Mouse (Mus musculus) limb, embryonic 14.5 days (tissue): ENCODE results near the gene Abcd3. TPM values are rescaled to one million over a fixed set of nuclear protein-coding genes. Genes with fewer than 3 reads are reported as not detected.
A peak's percentile ranks its signal among the peaks of the same experiment; 100 is the strongest.
"Not testable (repeated sequence)": the region's sequence is repeated elsewhere in the genome, so short reads cannot be mapped to it uniquely, and the experiment has no call there.

Experiments used
- ATAC-seq: fragments of 200-750 bp; cut with Nextera tagmentation; 2 replicates; pipeline ENCODE4 v1.8.0; 2017; ENCODE audit warnings: low read depth, moderate number of reproducible peaks, moderate TSS enrichment; ENCODE audit not compliant: low FRiP score
- DNase-seq: peaks from one replicate; pipeline ENCODE4 v3.0.0-alpha.2; 2015; ENCODE audit warnings: low spot score
- H3K27ac ChIP-seq: fragments of 300-500 bp; sonication (generic); replicated peaks from 2 replicates; pipeline ENCODE4 v1.5.1; 2014; ENCODE audit warnings: low read depth, mild to moderate bottlenecking, low read length, moderate library complexity, mixed read lengths
- H3K27me3 ChIP-seq: fragments of 300-500 bp; sonication (generic); 2 replicates; pipeline ENCODE4 v1.6.1; 2014; ENCODE audit warnings: low read length, mixed read lengths; ENCODE audit not compliant: control insufficient read depth, insufficient read depth
- H3K36me3 ChIP-seq: fragments of 300-500 bp; sonication (generic); 2 replicates; pipeline ENCODE4 v1.6.1; 2014; ENCODE audit warnings: mild to moderate bottlenecking, low read length, moderate library complexity, mixed read lengths; ENCODE audit not compliant: control insufficient read depth, insufficient read depth
- H3K4me1 ChIP-seq: fragments of 300-500 bp; sonication (generic); 2 replicates; pipeline ENCODE4 v1.6.1; 2014; ENCODE audit warnings: antibody characterized with exemption, low read length, mixed read lengths; ENCODE audit not compliant: control insufficient read depth, insufficient read depth
- H3K4me2 ChIP-seq: fragments of 300-500 bp; sonication (generic); replicated peaks from 2 replicates; pipeline ENCODE4 v1.6.1; 2014; ENCODE audit warnings: low read depth, mild to moderate bottlenecking, low read length, moderate library complexity; ENCODE audit not compliant: severe bottlenecking
- H3K4me3 ChIP-seq: fragments of 300-500 bp; sonication (generic); replicated peaks from 2 replicates; pipeline ENCODE4 v1.5.1; 2014; ENCODE audit warnings: low read length
- H3K9ac ChIP-seq: fragments of 300-500 bp; sonication (generic); 2 replicates; pipeline ENCODE4 v1.6.1; 2014; ENCODE audit warnings: mild to moderate bottlenecking, low read depth, low read length, moderate library complexity; ENCODE audit not compliant: severe bottlenecking
- H3K9me3 ChIP-seq: fragments of 300-500 bp; sonication (generic); 2 replicates; pipeline ENCODE4 v1.6.1; 2016; ENCODE audit warnings: low read length; ENCODE audit not compliant: control insufficient read depth
- POLR2A ChIP-seq: fragments of 200-500 bp; IDR thresholded peaks from 2 replicates; pipeline ENCODE4 v1.8.0; 2012; ENCODE audit warnings: inconsistent platforms, mild to moderate bottlenecking, moderate library complexity, borderline replicate concordance; ENCODE audit not compliant: insufficient read depth, insufficient read length; ENCODE audit errors: extremely low read depth
- WGBS: fragments of 180-500 bp; shearing (Covaris S2); extraction: QIAGEN DNeasy Blood & Tissue Kit; methylation state at CpG from one replicate; pipeline ENCODE4 v1.1.7; 2014; 5-methylcytosine and 5-hydroxymethylcytosine counted together
- polyA plus RNA-seq, 2 experiments: library from polyadenylated mRNA; depleted of rRNA in 1 of 2; stranded (reverse) in 1 of 2; unstranded in 1 of 2; fragments of >200 nt; fragmentation: Nextera tagmentation in 1 of 2; extraction: Ambion mirVana in 1 of 2; gene quantifications; 2 replicates each; pipeline versions ENCODE4 v1.2.1 to v1.2.3; 2012 to 2014

Gene Abcd3
- polyA plus RNA-seq, 2 experiments, result 24.6 to 55.3 TPM

DNA sequence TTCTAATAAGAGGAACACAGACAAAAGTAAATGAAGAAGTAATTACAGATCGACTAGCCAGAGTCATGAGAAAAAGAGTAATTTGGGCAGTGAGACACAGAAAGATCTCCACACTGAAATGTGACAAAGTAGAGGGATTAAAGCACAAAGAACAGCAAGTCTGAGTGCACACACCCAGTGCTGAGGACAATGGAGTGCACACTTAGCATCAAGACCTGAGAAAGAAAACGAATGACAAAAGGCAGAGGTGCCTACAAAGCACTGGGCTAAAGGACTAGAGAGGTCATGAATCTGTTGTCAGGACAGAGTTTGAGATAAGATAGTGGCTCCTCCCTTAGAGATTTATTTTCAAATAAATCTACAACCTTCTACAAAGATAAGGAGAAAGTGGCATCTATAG lies 20.9 kb downstream of the Abcd3 start:
- H3K36me3 ChIP-seq, result peaks cover 14% of the 10 kb centered on the region; the same call in 1 of the 2 replicates
- no peak for ATAC-seq
- no peak overlapping the region for H3K27ac ChIP-seq
- DNase-seq, result no peak
- H3K27me3 ChIP-seq, result no peaks in the 10 kb centered on the region
- no peak overlapping the region for H3K9ac ChIP-seq
- 55% methylated on average over 2 of the region's 2 CpGs for WGBS
- no peaks in the 10 kb centered on the region for H3K9me3 ChIP-seq
- no peak overlapping the region for H3K4me2 ChIP-seq
- H3K4me1 ChIP-seq, result no peaks in the 10 kb centered on the region
- no peak overlapping the region for H3K4me3 ChIP-seq
- TF ChIP-seq POLR2A, result no peak

- DNase-seq (no peak), ATAC-seq (no peak)
- H3K9me3 ChIP-seq, result no peaks in the 10 kb centered on the region
- TF ChIP-seq POLR2A, result no peak
- H3K36me3 ChIP-seq, result peaks cover 10% of the 10 kb centered on the region; the same call in 1 of the 2 replicates
- H3K4me1 ChIP-seq, result no peaks in the 10 kb centered on the region
- H3K27ac ChIP-seq, result no peak overlapping the region
- H3K27me3 ChIP-seq, result no peaks in the 10 kb centered on the region
- no peak overlapping the region for H3K9ac ChIP-seq
- no peak overlapping the region for H3K4me2 ChIP-seq
- H3K4me3 ChIP-seq, result no peak overlapping the region
- WGBS, result 79% methylated on average over 4 of the region's 4 CpGs
These were observed 22.9 kb downstream of the Abcd3 start for GRCm38 (mm10) chr3:121792246-121792645.

DNA sequence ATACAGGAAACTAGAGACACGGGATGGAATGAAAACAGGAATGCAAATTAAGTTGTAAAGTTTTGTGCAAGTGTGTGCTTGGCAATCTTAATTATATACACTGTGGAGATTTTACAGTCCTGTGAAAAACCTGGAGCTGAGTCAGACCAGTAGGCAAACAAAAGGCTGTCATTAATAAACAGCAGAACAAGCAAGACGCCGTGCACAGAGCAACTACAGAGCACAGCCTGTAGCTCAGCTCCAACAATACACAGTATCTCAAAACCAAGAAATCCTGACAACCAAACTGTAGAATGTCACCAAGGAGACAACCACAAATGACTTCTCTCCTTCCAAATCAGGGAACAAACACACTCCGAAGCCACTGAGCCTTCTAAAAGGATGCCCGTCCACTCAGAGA lies 24.7 kb downstream of the Abcd3 start:
- Histone ChIP-seq H3K36me3 (peaks cover 10% of the 10 kb centered on the region; the same call in 1 of the 2 replicates), H3K27ac (no peak overlapping the region), H3K4me3 (no peak overlapping the region), H3K9me3 (no peaks in the 10 kb centered on the region), H3K4me2 (no peak overlapping the region), H3K9ac (no peak overlapping the region), H3K4me1 (no peaks in the 10 kb centered on the region), H3K27me3 (no peaks in the 10 kb centered on the region)
- DNase-seq (no peak), ATAC-seq (no peak)
- WGBS, result 40% methylated on average over 5 of the region's 5 CpGs
- TF ChIP-seq POLR2A, result no peak

- Histone ChIP-seq H3K9me3 (no peaks in the 10 kb centered on the region), H3K4me1 (no peaks in the 10 kb centered on the region), H3K27ac (no peak overlapping the region), H3K4me3 (no peak overlapping the region), H3K4me2 (no peak overlapping the region), H3K9ac (no peak overlapping the region), H3K27me3 (no peaks in the 10 kb centered on the region), H3K36me3 (peaks cover 10% of the 10 kb centered on the region; the same call in 1 of the 2 replicates)
- ATAC-seq (no peak), DNase-seq (no peak)
- 70% methylated on average over 5 of the region's 5 CpGs for WGBS
- no peak for TF ChIP-seq POLR2A
These were observed 25.3 kb downstream of the Abcd3 start for GRCm38 (mm10) chr3:121789790-121790189.

DNA sequence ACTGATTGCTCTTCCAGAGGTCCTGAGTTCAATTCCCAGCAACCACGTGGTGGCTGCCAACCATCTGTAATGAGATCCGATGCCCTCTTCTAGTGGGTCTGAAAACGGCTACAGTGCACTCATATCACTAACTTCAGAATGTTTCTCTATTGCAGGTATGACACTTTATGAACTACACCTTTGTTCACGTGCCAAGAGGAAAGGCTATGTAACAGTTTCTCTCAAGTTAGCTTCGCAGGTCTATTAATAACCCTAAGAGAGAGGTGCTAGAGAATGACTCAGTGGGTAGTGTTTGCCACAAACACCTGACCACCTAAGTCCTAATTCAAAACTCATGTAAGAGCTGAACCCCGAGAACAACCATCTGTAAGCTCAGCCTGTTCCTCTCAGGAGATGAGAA lies 32.1 kb downstream of the Abcd3 start:
- Histone ChIP-seq H3K4me2 (no peak overlapping the region), H3K9me3 (no peaks in the 10 kb centered on the region), H3K9ac (no peak overlapping the region), H3K27ac (no peak overlapping the region), H3K4me3 (no peak overlapping the region), H3K36me3 (peaks cover 16% of the 10 kb centered on the region), H3K27me3 (no peaks in the 10 kb centered on the region), H3K4me1 (peaks cover 7% of the 10 kb centered on the region; the same call in 1 of the 2 replicates)
- TF ChIP-seq POLR2A, result no peak
- 76% methylated on average over 6 of the region's 6 CpGs for WGBS
- DNase-seq (no peak), ATAC-seq (no peak)

- Histone ChIP-seq H3K27me3 (no peaks in the 10 kb centered on the region), H3K4me1 (peaks cover 7% of the 10 kb centered on the region; the same call in 1 of the 2 replicates), H3K9me3 (no peaks in the 10 kb centered on the region), H3K27ac (no peak overlapping the region; the same call in 1 of the 2 replicates), H3K36me3 (peaks cover 31% of the 10 kb centered on the region), H3K4me3 (no peak overlapping the region), H3K9ac (no peak overlapping the region), H3K4me2 (no peak overlapping the region)
- TF ChIP-seq POLR2A, result no peak
- peak; percentile 91 for ATAC-seq
- 15% methylated on average over 7 of the region's 7 CpGs for WGBS
- DNase-seq, result peak; percentile 84
These were observed 37.2 kb downstream of the Abcd3 start for GRCm38 (mm10) chr3:121777943-121778342.

- H3K27ac ChIP-seq, H3K27me3 ChIP-seq, H3K9me3 ChIP-seq, H3K4me1 ChIP-seq, DNase-seq, H3K9ac ChIP-seq, ATAC-seq, H3K4me3 ChIP-seq, H3K4me2 ChIP-seq: not testable (repeated sequence)
- WGBS, result 93% methylated on average over 4 of the region's 4 CpGs
- peaks cover 62% of the 10 kb centered on the region for H3K36me3 ChIP-seq
These were observed 41.8 kb downstream of the Abcd3 start for GRCm38 (mm10) chr3:121773336-121773735.
